Mouse (Mus musculus) lung, postnatal 14 days (tissue): ENCODE measurements around the gene Itgb4.
"Not testable (repeated sequence)": the region's sequence is repeated elsewhere in the genome, so short reads cannot be mapped to it uniquely, and the experiment has no call there.

Source experiments
- DNase-seq: peaks from one replicate; pipeline ENCODE4 v3.0.0; 2021

Itgb4 gene

DNA sequence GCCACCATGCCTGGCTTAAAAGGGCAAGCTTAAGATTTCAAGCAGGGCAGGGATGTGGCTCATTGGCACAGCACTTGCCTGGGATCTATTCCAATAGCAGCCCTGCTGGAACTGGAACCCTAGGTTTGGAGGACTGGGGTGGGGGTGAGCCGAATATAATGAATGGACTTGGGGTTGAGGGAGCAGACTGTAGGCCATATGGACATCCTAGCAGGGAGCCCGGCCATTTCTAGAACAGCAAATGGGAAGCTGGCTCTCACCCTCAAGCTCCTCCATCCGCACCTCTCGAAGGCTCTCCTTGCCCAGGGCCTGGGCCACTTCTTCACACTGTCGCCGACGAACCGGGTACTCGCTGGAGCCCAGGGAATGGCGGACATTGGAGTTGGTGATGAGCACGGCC is 35.2 kb downstream of the Itgb4 start:
- no peak for DNase-seq

- DNase-seq = no peak
Observed at GRCm38 (mm10) chr11:116010146-116010545, 35.6 kb downstream of the Itgb4 start.

DNA sequence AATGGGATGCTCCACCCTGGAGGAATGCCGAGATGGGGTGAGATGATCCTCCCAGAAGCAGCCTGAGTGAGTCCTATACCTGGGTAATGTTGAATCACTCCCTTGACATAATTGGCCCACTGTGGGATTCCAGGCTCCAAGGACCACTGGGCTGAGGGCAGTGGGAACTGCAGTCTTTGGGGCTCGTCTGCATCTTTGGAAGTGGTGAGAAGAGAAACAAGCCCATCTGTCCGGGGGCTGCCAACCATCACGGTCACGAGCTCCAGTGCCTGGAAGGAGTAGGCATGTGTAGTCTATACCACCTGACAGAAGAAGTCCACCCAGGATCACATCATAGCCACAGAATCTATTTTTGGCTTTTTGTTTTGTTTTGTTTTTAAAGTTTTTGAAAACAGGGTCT is 36.4 kb downstream of the Itgb4 start:
- DNase-seq = no peak

DNA sequence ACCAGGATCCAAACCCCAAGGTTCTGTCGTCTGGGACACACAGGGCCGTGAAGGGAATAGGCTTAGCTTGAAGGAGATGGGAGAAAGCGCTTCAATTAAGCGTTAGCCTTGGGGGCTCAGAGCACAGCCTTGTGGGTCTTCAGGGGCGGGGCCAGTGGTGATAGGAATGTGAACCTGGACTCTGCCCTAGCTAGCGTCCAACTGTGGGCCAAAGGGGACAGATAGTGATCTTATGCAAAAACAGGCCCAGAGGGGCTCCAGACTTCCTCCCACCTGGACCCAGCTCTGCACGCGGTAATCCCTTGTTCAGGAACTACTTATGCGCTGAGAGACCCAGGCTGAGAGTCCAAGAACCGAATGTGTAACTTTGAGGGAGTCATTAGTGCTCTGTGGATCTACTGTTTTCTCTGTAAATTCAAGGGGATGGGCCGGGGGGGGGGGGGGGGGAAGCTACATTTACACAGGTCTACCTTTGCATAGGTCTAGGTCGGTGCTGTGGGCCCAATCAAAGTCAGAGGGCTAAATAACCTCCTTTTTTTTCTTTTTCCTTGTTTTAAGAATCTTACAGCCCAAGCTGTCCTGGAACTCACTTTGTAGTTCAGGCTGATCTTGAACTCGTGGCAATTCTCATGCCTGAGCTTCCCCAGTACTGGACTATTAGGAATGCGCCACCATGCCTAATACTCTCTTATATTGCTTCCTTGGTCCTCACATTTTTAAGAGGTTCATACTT is 37.2 kb downstream of the Itgb4 start:
- DNase-seq = no peak

- peak; percentile 89 for DNase-seq
Observed at GRCm38 (mm10) chr11:116012262-116012947, 37.9 kb downstream of the Itgb4 start, which contains the start of gene Galk1. Galk1 (minus strand) TSS chr11:116012719.

DNA sequence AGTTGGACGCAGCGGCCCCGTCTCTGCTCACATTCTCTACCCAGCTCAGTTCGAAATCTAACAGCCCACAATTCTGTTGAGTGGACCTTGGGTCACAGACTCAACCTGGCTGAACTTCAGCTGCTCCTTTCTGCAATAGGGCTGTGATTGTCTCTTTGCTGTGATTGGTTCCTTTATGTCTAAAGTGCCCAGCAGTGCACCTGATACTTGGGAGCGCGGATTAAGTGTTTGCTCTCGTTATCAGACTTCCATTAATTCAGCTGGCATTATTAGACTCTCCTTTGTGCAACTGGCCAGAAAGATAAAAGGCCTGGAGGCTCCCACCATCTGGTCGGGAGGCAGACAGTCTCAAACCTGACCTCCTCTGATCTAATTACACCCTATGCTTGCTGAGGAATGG is 40.3 kb downstream of the Itgb4 start:
- no peak for DNase-seq

- peak; percentile 63 for DNase-seq
Observed at GRCm38 (mm10) chr11:116018106-116018505, 43.6 kb downstream of the Itgb4 start.

DNA sequence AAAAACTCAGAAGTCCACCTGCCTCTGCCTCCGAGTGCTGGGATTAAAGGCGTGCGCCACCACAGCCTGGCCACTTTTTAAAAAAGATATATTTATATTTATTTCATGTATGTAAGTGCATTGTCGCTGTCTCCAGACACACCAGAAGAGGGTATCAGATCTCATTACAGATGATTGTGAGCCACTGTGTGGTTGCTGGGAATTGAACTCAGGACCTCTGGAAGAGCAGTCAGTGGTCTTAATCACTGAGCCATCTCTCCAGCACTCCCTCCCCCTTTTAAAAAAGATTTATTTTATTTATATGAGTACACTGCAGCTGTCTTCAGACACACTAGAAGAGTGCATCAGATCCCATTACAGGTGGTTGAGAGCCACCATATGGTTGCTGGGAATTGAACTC is 44.4 kb downstream of the Itgb4 start:
- DNase-seq = not testable (repeated sequence)

GRCm38 (mm10) chr11:116019360-116019791 is 44.9 kb downstream of the Itgb4 start:
- no peak for DNase-seq

- DNase-seq = no peak
Observed at GRCm38 (mm10) chr11:116019976-116020411, 45.5 kb downstream of the Itgb4 start.

DNA sequence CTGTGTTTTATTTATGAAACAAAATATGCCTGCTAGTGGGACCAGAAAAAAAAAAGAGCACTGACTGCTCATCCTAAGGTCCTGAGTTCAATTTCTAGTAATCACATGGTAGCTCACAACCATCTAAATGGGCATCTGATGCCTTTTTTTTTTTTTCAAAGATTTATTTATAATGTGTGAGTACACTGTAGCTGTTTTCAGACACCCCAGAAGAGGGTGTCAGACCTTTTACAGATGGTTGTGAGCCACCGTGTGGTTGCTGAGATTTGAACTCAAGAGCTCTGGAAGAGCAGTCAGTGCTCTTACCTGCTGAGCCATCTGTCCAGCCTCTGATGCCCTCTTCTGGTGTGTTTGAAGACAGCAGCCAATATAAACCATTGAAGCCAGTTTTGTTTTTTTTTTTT is 46.0 kb downstream of the Itgb4 start:
- DNase-seq = no peak

DNA sequence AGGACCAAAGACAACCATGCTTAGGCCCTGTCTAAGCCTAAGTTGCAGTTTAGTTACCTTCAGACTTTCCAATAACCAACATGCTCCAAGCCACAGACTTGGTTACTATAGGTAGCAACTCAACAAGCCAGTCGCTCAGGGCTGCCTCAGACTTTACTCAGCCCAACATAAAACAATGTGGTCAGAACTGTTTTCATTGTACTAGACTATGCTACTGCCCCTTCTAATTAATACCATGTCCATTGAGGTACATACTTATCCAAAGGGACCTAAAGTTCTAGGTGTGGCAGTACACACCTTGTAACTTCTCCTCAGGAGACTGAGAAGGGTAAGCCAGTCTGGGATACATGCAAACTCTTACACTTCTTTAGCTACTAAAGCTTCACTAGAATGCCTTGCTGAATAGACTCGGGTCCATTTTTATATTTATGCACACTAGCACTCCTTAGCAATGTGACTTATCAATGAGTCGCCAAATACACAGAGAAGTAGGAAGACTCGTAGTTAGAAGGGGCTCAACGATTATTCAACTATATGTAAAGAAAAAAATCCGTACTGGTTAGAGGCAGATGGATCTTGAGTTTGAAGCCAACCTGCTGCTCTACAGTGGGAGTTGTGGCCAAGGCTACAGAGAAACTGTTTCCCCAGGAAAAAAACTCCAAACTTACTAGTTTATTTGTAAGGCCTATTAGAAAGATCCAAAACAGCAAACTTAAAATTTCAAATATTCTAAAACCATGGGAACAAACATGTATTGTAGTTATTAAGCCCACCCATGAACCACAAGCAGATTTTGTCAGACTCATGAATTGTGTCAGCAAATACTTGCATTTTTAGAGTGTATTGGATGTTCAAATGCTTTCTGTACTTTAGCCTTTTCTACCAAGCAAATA is 47.1 kb downstream of the Itgb4 start:
- DNase-seq = no peak

- DNase-seq = no peak
Observed at GRCm38 (mm10) chr11:116022256-116022780, 47.8 kb downstream of the Itgb4 start.

DNA sequence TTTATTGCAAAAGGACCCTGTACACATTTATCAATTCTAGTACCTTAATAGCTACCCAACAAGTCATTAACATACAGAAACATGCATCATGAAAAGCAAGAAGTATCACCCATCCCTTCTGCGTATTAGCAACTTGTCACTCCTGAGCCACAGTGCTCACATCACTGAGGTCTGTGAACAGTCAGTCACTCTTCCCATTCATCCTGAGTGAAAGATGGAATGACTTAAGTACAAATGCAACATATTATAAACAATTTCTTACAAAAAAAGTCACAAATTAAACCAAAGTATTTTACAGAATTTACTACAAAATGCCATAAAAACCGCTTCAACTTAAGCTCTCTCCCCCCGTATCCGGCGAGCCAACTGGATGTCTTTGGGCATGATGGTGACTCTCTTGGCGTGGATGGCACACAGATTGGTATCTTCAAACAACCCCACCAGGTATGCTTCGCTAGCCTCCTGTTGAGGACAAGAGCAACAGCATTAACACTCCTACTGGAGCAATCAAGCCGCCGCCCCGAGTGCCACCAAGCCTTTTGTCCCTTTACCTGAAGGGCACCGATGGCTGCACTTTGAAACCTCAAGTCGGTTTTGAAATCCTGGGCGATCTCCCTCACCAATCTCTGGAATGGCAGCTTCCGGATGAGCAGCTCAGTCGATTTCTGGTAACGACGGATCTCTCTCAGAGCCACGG is 48.7 kb downstream of the Itgb4 start:
- not testable (repeated sequence) for DNase-seq

DNA sequence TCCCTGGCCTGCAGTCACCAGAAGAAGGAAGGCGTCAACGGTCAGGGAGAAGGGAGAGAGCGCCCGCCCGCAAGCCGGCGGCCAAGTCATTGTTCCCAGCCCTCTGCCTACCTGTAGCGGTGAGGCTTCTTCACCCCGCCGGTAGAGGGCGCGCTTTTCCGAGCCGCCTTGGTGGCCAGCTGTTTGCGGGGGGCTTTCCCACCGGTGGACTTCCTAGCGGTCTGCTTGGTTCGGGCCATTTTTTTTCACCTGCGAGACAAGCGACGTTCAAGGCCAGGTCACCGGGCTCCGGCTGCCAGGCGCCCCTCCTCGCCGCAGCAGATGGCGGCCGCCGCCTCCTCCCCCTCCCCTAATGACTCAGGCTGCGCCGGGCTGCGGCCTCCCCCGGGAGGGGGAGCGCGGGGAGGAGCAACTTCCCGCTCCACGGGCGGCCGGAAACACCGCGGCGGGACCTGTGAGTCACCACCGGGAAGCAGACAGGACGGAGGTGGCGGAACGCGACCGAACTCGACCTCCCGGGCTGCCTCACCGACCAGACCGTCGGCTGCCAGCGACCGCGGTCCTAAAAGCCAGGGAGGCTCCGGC is 49.4 kb downstream of the Itgb4 start:
- DNase-seq = peak; percentile 82

DNA sequence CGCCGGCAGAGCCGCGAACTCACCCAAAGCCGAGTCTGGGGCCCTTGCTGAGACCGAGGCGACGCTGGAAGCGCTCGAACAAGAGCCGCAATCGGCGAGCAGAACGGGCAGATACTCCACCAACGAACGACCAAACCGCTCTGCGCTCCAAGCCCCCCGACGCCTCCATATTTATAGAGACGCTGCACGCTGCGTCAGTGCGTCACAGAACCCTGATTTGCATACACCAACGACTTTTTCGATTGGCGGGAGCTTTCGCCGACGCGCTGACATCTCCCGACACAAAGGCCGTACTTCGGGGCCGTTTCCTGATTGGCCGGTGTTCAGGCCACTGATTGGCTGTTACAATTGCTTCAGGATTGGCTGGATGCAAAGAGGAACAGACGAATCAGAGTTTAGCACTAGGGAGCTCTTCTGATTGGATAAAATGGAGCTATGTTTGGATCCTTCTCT is 49.9 kb downstream of the Itgb4 start:
- DNase-seq = peak; percentile 94

GRCm38 (mm10) chr11:116025056-116025845 is 50.7 kb downstream of the Itgb4 start:
- no peak for DNase-seq

DNA sequence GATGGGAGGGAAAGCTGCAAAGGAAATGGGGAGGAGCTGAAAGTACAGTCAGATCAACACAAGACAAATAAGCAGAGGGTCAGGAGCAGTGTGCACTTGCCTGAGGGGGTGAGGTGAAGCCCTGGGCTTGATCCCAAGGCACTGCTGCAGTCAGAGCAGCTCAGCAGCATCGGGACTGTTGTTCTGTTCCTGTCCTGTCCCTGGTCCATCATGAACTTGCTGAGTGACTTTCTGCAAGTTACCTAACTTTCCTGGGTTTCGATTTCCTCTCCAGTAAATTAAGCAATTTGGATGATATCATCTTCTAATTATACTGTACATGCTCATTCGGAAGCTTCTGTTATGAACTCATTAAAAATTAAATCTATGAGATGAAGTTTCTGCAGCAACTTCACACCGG is 53.2 kb downstream of the Itgb4 start, which contains the start of gene H3f3b:
H3f3b (minus strand) TSS at position 207 of the 400 bp plus-strand sequence.
- DNase-seq = no peak

DNA sequence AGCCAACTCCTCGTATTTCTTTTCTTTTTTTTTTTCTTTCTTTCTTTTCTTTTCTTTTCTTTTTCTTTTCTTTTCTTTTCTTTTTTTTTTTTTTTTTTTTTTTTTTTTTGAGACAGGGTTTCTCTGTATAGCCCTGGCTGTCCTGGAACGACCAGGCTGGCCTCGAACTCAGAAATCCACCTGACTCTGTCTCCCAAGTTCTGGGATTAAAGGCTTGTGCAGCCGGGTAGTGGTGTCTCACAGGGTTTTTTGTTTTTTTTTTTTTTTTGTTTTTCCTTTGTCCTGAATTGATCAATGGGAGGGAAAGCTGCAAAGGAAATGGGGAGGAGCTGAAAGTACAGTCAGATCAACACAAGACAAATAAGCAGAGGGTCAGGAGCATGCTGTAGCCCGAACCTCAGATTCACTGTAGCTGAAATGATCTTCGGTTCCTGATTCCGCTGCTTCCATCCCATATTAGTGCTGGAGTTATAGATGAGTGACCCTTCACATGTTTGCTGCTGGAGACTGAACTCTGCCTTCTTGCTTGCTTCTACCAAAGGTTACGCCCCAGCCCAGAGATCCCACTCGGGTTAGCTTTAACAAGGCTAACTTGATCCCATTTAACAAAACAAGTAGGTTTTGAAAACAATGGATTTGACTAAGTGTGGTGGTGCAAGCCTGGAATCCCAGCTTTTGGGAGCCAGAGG is 53.8 kb downstream of the Itgb4 start:
- DNase-seq = no peak
